Mouse (Mus musculus) forebrain, embryonic 14.5 days (tissue): ENCODE data around the gene Tlnrd1. TPM values are rescaled to one million over a fixed set of nuclear protein-coding genes. Genes with fewer than 3 reads are reported as not detected.

Experiments used
- ATAC-seq: fragments of 200-750 bp; cut with Nextera tagmentation; 2 replicates; pipeline ENCODE4 v1.8.0; 2017; ENCODE audit warnings: mild to moderate bottlenecking, moderate library complexity
- DNase-seq: peaks from one replicate; pipeline ENCODE4 v3.0.0-alpha.2; 2015; ENCODE audit warnings: low spot score
- H3K27ac ChIP-seq: fragments of 300-500 bp; sonication (generic); 2 replicates; pipeline ENCODE4 v1.5.1; 2014; ENCODE audit warnings: low read depth, mild to moderate bottlenecking, control low read depth, low read length, moderate library complexity
- H3K27me3 ChIP-seq: fragments of 300-500 bp; sonication (generic); replicated peaks from 2 replicates; pipeline ENCODE4 v1.6.1; 2014; ENCODE audit warnings: low read length, control low read depth, mixed read lengths; ENCODE audit not compliant: control insufficient read depth, insufficient read depth
- H3K36me3 ChIP-seq: fragments of 300-500 bp; sonication (generic); 2 replicates; pipeline ENCODE4 v1.6.1; 2014; ENCODE audit warnings: low read length, control low read depth; ENCODE audit not compliant: control insufficient read depth, insufficient read depth
- H3K4me1 ChIP-seq: fragments of 300-500 bp; sonication (generic); 2 replicates; pipeline ENCODE4 v1.6.1; 2014; ENCODE audit warnings: antibody characterized with exemption, low read length, control low read depth; ENCODE audit not compliant: control insufficient read depth, insufficient read depth
- H3K4me2 ChIP-seq: fragments of 300-500 bp; sonication (generic); 2 replicates; pipeline ENCODE4 v1.6.1; 2014; ENCODE audit warnings: mild to moderate bottlenecking, control low read depth, low read length
- H3K4me3 ChIP-seq: fragments of 300-500 bp; sonication (generic); 2 replicates; pipeline ENCODE4 v1.5.1; 2014; ENCODE audit warnings: low read depth, low read length, control low read depth
- H3K9ac ChIP-seq: fragments of 300-500 bp; sonication (generic); 2 replicates; pipeline ENCODE4 v1.6.1; 2014; ENCODE audit warnings: mild to moderate bottlenecking, low read length, control low read depth, moderate library complexity
- H3K9me3 ChIP-seq: fragments of 300-500 bp; sonication (generic); replicated peaks from 2 replicates; pipeline ENCODE4 v1.6.1; 2016; ENCODE audit warnings: low read length, control low read depth, mixed read lengths; ENCODE audit not compliant: control insufficient read depth
- WGBS: fragments of 180-500 bp; shearing (Covaris S2); extraction: QIAGEN DNeasy Blood & Tissue Kit; methylation state at CpG from one replicate; pipeline ENCODE4 v1.1.7; 2014; 5-methylcytosine and 5-hydroxymethylcytosine counted together
- polyA plus RNA-seq: library from polyadenylated mRNA; unstranded; fragments of >200 nt; fragmentation: Nextera tagmentation; extraction: Ambion mirVana; gene quantifications from 2 replicates; pipeline ENCODE4 v1.2.1, GENCODE M21; 2014

Gene Tlnrd1
- polyA plus RNA-seq, 1 experiment from 2014 or later, result 7.3 TPM

- Histone ChIP-seq H3K4me2 (no peak overlapping the region), H3K9me3 (no peaks in the 10 kb centered on the region), H3K27ac (no peak overlapping the region), H3K9ac (no peak overlapping the region), H3K27me3 (no peaks in the 10 kb centered on the region), H3K4me1 (no peaks in the 10 kb centered on the region), H3K4me3 (no peak overlapping the region), H3K36me3 (peaks cover 41% of the 10 kb centered on the region)
- 72% methylated on average over 5 of the region's 5 CpGs for WGBS
- ATAC-seq, result no peak
- no peak for DNase-seq
Observed at GRCm38 (mm10) chr7:83902296-83903145, 18.4 kb upstream of the Tlnrd1 start.

- Histone ChIP-seq H3K9ac (no peak overlapping the region), H3K4me2 (no peak overlapping the region), H3K9me3 (no peaks in the 10 kb centered on the region), H3K27ac (no peak overlapping the region), H3K27me3 (no peaks in the 10 kb centered on the region), H3K4me3 (no peak overlapping the region), H3K36me3 (peaks cover 50% of the 10 kb centered on the region), H3K4me1 (no peaks in the 10 kb centered on the region)
- ATAC-seq (no peak), DNase-seq (no peak)
- 90% methylated on average over 4 of the region's 4 CpGs for WGBS
Observed at GRCm38 (mm10) chr7:83901425-83901824, 17.3 kb upstream of the Tlnrd1 start.

DNA sequence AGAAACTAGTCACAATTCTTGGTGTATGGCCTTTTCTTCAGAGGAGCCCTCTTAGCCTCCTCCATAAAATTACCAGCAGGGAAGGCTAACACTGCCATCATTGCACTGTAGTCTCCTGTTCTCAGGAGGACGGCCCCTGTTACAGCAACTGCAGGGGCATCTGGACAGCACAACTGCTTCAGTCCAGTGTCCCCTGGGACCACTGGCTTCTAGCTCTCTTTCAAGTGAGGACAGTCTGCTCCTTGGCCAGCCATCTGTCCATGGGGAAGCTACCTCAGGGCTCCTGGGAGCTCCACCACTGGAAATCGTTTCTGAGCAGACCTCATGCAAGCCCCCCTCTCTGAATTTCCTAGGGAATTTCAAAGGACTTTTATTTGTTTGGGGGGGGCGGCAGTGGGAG lies 16.4 kb upstream of the Tlnrd1 start:
- no peak overlapping the region for H3K4me3 ChIP-seq
- H3K36me3 ChIP-seq, result peaks cover 59% of the 10 kb centered on the region
- no peaks in the 10 kb centered on the region for H3K4me1 ChIP-seq
- ATAC-seq (no peak), DNase-seq (no peak)
- no peaks in the 10 kb centered on the region for H3K27me3 ChIP-seq
- WGBS, result 76% methylated on average over 3 of the region's 3 CpGs
- no peaks in the 10 kb centered on the region for H3K9me3 ChIP-seq
- H3K9ac ChIP-seq, result no peak overlapping the region
- H3K4me2 ChIP-seq, result no peak overlapping the region
- no peak overlapping the region for H3K27ac ChIP-seq

DNA sequence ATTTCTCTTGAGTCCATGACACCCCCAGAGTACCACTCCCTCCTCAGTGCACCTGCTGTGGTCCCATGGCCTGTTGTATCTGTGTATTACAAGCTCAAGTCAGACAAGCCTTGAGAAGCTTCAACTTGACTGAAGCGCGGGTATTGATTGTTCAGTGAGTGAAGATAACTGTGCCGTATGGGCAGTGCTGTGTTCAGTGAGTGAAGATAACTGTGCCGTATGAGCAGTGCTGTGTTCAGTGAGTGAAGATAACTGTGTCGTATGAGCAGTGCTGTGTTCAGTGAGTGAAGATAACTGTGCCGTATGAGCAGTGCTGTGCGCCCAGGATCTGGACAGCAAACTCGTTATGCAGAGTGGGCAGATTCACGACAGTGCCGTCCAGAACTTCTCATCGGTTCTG lies 14.2 kb upstream of the Tlnrd1 start:
- H3K27me3 ChIP-seq, result no peaks in the 10 kb centered on the region
- peaks cover 67% of the 10 kb centered on the region for H3K36me3 ChIP-seq
- H3K27ac ChIP-seq, result no peak overlapping the region
- no peak for ATAC-seq
- no peak overlapping the region for H3K4me3 ChIP-seq
- H3K4me2 ChIP-seq, result no peak overlapping the region
- peaks cover 13% of the 10 kb centered on the region for H3K4me1 ChIP-seq
- DNase-seq, result no peak
- H3K9ac ChIP-seq, result no peak overlapping the region
- WGBS, result 92% methylated on average over 11 of the region's 11 CpGs
- H3K9me3 ChIP-seq, result no peaks in the 10 kb centered on the region

DNA sequence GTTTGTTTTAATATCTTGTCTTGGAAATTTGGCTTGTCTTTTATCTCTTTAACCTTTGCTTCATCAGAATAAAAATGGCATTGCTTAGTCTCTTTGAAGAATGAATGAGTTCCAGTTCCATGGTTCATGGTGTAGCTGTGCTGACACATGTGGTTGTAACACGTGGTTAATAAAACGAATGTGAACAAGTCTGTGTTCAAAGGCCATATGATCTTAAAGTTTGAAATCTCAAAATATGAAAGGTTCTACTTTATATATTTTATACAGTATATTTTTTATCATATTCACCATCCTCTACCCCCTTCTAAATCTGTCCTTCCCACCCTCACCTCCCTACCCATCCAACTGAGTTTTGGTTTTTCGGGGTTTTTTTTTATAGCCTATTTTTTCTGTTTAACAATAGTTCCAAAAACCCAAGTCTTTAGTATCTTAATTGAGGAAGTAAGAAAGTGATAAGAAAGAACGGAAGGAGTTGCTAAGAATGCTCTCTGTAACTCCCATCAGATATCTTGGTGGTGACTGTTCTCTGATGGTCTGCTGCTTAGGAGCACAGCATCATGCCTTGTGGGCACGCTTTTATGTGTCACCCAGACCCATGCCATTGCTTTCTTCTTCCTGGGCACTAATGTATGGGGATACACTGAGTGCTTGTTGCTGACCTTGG lies 12.1 kb upstream of the Tlnrd1 start:
- no peak overlapping the region for H3K4me3 ChIP-seq
- H3K4me2 ChIP-seq, result no peak overlapping the region
- H3K27ac ChIP-seq, result no peak overlapping the region
- no peak overlapping the region for H3K9ac ChIP-seq
- WGBS, result 97% methylated on average over 5 of the region's 5 CpGs
- no peaks in the 10 kb centered on the region for H3K9me3 ChIP-seq
- peaks cover 60% of the 10 kb centered on the region for H3K36me3 ChIP-seq
- no peaks in the 10 kb centered on the region for H3K27me3 ChIP-seq
- peaks cover 20% of the 10 kb centered on the region for H3K4me1 ChIP-seq
- ATAC-seq (no peak), DNase-seq (no peak)

DNA sequence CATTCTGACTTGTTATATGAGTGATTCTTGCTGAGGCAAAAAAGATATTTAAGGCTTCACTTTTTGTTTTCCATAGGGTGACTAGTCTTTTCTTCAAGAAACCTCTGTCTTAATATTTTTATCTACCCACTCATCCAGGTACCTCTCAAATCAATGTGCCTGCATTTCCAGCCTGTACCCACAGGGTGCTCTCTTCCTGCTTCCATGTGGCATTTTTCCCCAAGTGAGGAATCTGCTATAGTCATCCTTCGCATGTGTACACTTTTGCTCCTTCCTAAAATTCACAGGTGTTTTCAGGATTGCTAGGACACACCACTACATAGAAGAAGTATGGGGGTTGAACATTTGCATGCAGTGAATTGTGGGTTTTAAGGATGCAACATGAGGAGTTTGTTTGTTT lies 10.2 kb upstream of the Tlnrd1 start:
- WGBS, result 92% methylated on average over 1 of the region's 1 CpGs

DNA sequence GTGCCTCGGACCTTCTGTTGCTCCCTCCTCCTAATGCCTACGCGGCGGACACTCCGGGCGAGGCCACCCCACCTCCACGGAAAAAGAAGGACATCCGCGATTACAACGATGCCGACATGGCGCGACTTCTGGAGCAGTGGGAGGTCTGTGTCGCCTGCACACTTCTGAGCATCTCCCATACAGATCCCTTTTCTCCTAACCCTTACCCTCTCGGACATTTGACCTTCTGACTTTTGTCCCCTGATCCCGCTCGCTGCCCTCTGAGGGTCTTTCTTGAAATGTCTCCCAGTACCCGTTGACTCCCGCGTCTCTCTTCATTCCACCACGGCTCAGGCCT lies 8.2 kb upstream of the Tlnrd1 start:
- no peak for DNase-seq
- peak; percentile 22 for ATAC-seq
- Histone ChIP-seq H3K9me3 (no peaks in the 10 kb centered on the region), H3K27me3 (no peaks in the 10 kb centered on the region), H3K36me3 (peaks cover 24% of the 10 kb centered on the region), H3K9ac (peak overlapping the region; percentile 67), H3K4me1 (peaks cover 20% of the 10 kb centered on the region), H3K4me3 (peak overlapping the region; percentile 64), H3K27ac (peak overlapping the region; percentile 83), H3K4me2 (peak overlapping the region; percentile 87)
- under 1% methylated on average over 16 of the region's 21 CpGs for WGBS

More for the DNA sequence above, 10.2 kb upstream of the Tlnrd1 start:
- H3K9me3 ChIP-seq, result no peaks in the 10 kb centered on the region
- no peak overlapping the region for H3K4me2 ChIP-seq
- no peak overlapping the region for H3K4me3 ChIP-seq
- H3K9ac ChIP-seq, result no peak overlapping the region
- H3K27ac ChIP-seq, result no peak overlapping the region
- H3K36me3 ChIP-seq, result peaks cover 44% of the 10 kb centered on the region
- H3K27me3 ChIP-seq, result no peaks in the 10 kb centered on the region
- DNase-seq, result no peak
- no peak for ATAC-seq
- peaks cover 20% of the 10 kb centered on the region for H3K4me1 ChIP-seq

- peak overlapping the region; percentile 83 for H3K27ac ChIP-seq
- H3K4me2 ChIP-seq, result peak overlapping the region; percentile 87
- ATAC-seq (peak; percentile 96), DNase-seq (peak; percentile 97)
- 2% methylated on average over 43 of the region's 44 CpGs for WGBS
- H3K9me3 ChIP-seq, result no peaks in the 10 kb centered on the region
- peaks cover 20% of the 10 kb centered on the region for H3K36me3 ChIP-seq
- H3K4me1 ChIP-seq, result peaks cover 20% of the 10 kb centered on the region
- peak overlapping the region; percentile 67 for H3K9ac ChIP-seq
- H3K4me3 ChIP-seq, result peak overlapping the region; percentile 64
- no peaks in the 10 kb centered on the region for H3K27me3 ChIP-seq
Observed at GRCm38 (mm10) chr7:83891433-83892332, 7.6 kb upstream of the Tlnrd1 start.
